Mouse (Mus musculus) heart, postnatal 36 days (tissue): ENCODE results near the gene Nap1l2. TPM values are rescaled to one million over a fixed set of nuclear protein-coding genes. Genes with fewer than 3 reads are reported as not detected.
"Not testable (repeated sequence)": the region's sequence is repeated elsewhere in the genome, so short reads cannot be mapped to it uniquely, and the experiment has no call there.

Source experiments
- DNase-seq, 2 experiments: peaks; one replicate each; pipeline ENCODE4 v3.0.0; 2021 to 2022
- intact Hi-C: fragments of 180-260 bp; cut with DNase I; formaldehyde crosslinking; loops from one replicate; pipeline ENCODE4 v1.15.1; 2025
- total RNA-seq, 2 experiments: library from RNA; stranded (reverse); gene quantifications; 2 replicates each; pipeline ENCODE4 v1.2.3; 2021

Nap1l2 gene
- total RNA-seq: not detected

DNA sequence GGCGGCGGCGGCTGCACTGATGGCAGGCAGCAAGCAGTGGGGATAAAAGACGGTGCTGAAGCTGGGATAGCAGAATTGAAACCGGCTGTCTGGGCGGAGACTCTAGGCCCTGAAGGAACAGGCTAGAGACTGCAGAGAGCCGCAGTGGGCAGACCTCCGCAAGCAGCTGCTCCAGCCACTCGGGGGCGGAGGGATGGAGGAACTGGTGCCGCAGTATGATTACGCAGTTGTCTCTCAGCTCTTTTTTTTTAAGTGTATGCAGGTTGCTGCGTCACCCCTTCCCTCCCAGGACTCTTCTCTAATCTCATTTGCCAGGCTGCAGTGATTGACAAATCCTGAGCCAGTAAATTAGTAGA lies at the start of gene Nap1l2:
Gene Nap1l2 (minus strand): TSS at position 210 of the 356 bp plus-strand sequence.
- intact Hi-C loops: no loop called here
- peak; percentile 4 to 8 for DNase-seq

DNA sequence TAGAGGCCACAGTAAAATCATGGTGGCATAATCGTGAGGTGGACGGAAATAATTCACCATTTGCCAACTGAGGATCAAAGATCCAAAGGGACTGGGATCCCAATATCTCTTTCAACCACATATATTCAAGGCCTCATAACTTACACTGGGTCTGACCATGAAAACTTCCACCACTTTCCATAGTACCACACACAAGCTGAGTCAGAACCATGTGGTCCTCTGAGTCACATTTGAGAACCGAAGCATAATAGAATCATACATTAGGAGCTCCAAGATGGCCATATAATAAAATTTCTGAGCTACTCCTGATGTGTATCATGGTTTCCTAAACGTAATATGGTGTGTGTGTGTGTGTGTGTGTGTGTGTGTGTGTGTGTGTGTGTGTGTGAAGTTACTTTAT lies 28.8 kb upstream of the Nap1l2 start:
- no peak for DNase-seq

DNA sequence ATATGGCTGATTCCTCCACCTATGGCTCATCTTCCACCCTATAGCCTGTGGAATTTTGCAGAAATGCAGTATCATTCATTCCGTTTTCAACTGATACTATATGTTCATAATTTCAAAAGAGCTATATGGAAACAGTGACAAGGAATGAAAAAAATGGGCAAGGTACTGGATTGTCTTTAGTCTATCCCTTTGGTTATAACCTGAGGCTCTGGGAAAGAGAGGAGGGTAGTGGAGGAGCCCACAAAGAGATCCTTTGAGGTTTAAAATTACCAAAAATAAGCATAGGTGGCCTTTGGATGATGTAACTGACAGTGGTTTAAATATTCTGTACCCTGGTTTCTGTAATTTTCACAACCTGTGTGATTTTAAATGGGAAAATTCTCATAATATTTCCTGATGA lies 389 bp upstream of the Nap1l2 start:
- DNase-seq: no peak
- intact Hi-C loops: no loop called here

More for the DNA sequence above, 28.8 kb upstream of the Nap1l2 start:
- intact Hi-C loops: no loop called here

DNA sequence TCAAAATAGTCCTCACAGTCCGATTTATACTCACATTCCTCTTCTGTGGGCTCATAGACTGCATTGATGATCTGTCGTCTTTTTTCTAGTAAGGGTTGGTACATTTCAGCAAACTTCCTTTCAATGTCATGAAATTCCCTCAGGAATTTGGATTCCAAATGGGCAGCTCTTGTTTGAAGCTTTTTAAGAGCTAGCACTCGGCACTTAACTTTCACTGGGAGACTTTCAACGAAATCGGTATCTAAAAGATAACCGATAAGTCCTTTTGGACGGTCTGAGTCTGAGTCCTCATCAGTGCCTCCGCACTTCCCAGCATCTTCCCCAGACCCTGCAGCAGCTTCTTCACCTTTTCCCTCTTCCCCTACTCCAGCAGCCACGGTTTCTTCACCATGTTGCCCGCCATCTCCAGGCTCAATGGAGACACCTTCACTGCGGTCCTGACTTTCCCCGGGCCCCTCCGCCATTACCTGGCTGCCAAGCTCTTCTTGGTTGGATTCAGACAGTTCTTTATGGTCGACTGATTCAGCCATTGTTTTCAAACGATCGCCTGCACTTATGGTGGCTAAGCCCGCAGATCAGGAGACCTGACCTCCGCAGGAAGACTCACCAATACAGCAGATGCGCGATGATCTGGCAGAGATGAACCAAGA lies 534 bp downstream of the Nap1l2 start:
- DNase-seq: no peak
- intact Hi-C loops: no loop called here

DNA sequence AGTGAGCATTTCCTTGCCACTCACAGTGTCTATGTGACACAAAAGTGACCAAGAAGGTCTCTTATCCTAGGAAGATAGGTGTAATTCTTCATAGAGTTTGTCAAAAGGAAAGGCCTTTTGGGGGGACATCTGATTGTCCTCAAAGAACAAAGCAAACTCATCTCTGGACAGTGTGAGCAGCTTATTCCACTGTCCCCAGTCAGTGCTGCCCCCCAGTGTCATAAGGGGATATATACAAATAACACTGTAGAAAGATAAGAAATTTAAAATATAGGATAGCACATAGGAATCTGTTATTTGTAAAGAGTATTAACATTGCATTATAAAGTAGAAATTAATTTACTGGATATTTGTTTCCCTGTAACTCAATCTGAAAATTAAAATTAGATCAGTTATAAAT lies 2.9 kb downstream of the Nap1l2 start:
- DNase-seq: no peak
- intact Hi-C loops: no loop called here

DNA sequence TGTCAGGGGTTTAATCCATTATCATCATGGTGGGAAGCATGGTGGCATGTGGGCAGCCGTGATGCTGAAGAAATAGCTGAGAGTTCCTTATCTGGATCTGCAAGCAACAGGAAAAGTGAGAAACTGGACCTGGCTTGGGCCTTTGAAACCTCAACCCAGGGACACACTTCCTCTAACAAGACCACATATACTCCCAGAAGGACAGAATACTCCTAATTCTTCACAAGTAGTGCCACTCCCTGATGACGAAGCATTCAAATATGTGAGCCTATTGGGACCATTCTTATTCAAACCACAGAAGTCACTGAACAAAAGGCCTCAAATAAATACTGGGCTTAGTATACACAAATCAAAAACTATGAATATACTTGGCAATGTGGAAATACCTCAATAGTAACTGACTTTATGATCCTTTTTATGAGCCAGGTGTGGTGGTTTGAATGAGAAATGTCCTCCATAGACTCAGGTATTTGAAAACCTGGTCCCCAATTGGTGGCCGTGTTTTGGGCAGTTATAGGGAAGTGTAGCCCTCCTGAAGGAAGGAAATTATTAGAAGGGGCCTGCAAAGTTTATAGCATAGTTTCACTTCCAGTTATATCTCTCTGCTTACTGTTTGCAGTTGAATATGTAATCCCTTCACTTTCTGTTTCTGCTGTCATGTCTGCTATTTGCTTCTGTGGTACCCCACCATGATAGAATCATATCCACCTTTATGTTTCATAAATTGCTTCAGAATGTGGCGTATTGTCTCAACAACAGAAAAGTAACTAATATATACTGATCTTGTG lies 6.5 kb downstream of the Nap1l2 start:
- intact Hi-C loops: no loop called here
- DNase-seq: no peak

DNA sequence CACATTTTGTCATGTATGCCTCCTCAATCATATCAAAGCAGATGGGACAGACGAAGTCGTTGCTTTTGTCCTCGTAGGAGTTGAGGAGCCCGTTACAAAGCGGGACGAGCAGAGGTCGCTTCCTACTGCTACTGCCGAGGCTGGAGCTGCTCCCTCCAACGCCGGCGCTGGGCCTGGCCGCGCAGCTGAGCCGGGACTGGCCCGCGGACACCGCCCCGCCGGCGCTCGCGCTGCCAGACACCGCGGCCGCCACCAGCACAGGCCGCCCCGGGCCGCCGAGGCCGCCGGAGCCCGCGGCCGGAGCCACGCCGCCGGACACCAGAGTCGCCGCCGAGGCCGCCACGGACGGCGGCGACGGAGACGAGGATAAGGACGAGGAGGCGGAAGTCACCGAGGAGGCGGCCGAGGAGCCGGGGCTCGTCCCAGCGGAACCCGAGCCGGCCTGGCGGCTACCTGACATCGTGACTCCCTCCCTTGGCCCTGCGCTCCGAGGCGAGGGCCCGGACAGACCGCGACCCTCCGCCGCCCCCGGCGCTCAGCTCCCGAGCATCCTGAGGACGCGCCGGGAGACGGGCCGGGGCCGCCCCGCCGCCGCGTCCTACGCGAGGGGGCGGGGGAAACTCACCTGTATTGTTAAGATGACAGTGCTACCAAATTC lies 21.4 kb downstream of the Nap1l2 start:
- intact Hi-C loops, DNase-seq: not testable (repeated sequence)

DNA sequence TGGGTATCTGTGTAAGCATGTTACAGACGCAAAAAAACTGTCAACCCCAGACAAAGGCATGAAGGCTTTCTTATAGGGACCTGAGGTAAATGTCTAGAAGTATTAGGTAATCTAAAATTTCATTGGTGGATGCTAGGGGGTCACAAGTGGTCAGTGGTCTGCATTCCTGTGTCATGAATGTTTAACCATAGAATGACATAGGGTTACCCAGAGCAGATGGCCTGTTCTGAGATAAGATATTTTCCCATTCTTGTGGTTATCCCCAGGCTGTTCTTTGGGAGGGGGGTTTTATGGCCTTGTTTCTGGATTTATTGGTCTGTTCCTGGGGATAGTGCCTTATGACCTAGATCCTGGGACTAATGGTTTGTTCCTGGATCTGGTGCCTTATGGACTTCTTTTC lies 30.3 kb downstream of the Nap1l2 start:
- intact Hi-C loops: no loop called here
- no peak for DNase-seq

DNA sequence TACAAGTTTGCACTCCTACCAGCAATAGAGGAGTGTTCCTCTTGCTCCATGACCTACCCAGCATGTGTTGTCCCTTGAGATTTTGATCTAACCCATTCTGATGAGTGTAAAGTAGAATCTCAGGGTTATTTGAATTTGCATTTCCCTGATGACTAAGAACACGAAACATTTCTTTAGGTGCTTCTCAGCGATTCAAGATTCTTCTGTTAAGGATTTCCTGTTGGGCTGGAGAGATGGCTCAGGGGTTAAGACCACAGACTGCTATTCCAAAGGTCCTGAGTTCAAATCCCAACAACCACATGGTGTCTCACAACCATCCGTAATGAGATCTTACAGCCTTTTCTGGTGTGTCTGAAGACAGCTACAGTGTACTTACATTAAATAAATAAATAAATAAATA lies 47.9 kb downstream of the Nap1l2 start:
- DNase-seq: no peak
- intact Hi-C loops: no loop called here

Other genes with a start within 250 kb of the Nap1l2 start
- gene Cdx4, start 134.8 kb upstream of the Nap1l2 start, total RNA-seq: not detected
- under 1 TPM; 0.57 to 0.86 TPM for gene Chic1, start 169.8 kb upstream of the Nap1l2 start, total RNA-seq
- not detected for gene Tsx, start 227.8 kb upstream of the Nap1l2 start, total RNA-seq
- not detected for gene Gm26992, start 235.4 kb upstream of the Nap1l2 start, total RNA-seq